Mouse (Mus musculus): ENCODE data around the gene Tmem14a. TPM values are rescaled to one million over a fixed set of nuclear protein-coding genes. Genes with fewer than 3 reads are reported as not detected.
"Not testable (repeated sequence)": the region's sequence is repeated elsewhere in the genome, so short reads cannot be mapped to it uniquely, and the experiment has no call there.

Gene Tmem14a
- polyA plus RNA-seq, 2 experiments from 2014 or later: 3.9 to 5.4 TPM

- ATAC-seq: no peak
These were observed 34.4 kb downstream of the Tmem14a start for GRCm38 (mm10) chr1:21252566-21253302.

- no peak for ATAC-seq
These were observed 34.9 kb downstream of the Tmem14a start for GRCm38 (mm10) chr1:21253303-21253650.

- no peak for ATAC-seq
These were observed 35.5 kb downstream of the Tmem14a start for GRCm38 (mm10) chr1:21253856-21254255.

GRCm38 (mm10) chr1:21255625-21256345, 37.4 kb downstream of the Tmem14a start:
- ATAC-seq: no peak

GRCm38 (mm10) chr1:21256391-21256790, 38.0 kb downstream of the Tmem14a start:
- no peak for ATAC-seq

GRCm38 (mm10) chr1:21256871-21257270, 38.5 kb downstream of the Tmem14a start:
- no peak for ATAC-seq

GRCm38 (mm10) chr1:21259981-21260380, 41.6 kb downstream of the Tmem14a start:
- ATAC-seq: not testable (repeated sequence)

- ATAC-seq: no peak
These were observed 44.0 kb downstream of the Tmem14a start for GRCm38 (mm10) chr1:21262401-21262800.

GRCm38 (mm10) chr1:21263986-21264385, 45.6 kb downstream of the Tmem14a start:
- no peak for ATAC-seq

- ATAC-seq: no peak
These were observed 46.4 kb downstream of the Tmem14a start for GRCm38 (mm10) chr1:21264747-21265146.

- ATAC-seq: no peak
These were observed 48.4 kb downstream of the Tmem14a start for GRCm38 (mm10) chr1:21266766-21267165.

GRCm38 (mm10) chr1:21267466-21267865, 49.1 kb downstream of the Tmem14a start:
- not testable (repeated sequence) for ATAC-seq

GRCm38 (mm10) chr1:21271343-21272055, 53.1 kb downstream of the Tmem14a start:
- peak; percentile 55 for ATAC-seq

GRCm38 (mm10) chr1:21272056-21272431, 53.7 kb downstream of the Tmem14a start:
- ATAC-seq: peak; percentile 5

GRCm38 (mm10) chr1:21273091-21273490, 54.7 kb downstream of the Tmem14a start:
- ATAC-seq: peak; percentile 24

- no peak for ATAC-seq
These were observed 56.2 kb downstream of the Tmem14a start for GRCm38 (mm10) chr1:21274437-21275040.

- not testable (repeated sequence) for ATAC-seq
These were observed 57.0 kb downstream of the Tmem14a start for GRCm38 (mm10) chr1:21275366-21275765.

GRCm38 (mm10) chr1:21276158-21276557, 57.8 kb downstream of the Tmem14a start:
- peak; percentile 30 for ATAC-seq

Other genes starting within 250 kb of the Tmem14a start
- 1 to 10 TPM; 7.9 to 9.5 TPM for gene Tram2, start 139.3 kb upstream of the Tmem14a start, polyA plus RNA-seq (2017; shearing (Covaris generic))
- gene Gsta3, start 22.0 kb downstream of the Tmem14a start, polyA plus RNA-seq (2017; shearing (Covaris generic)): 1 to 10 TPM; 3.3 to 3.8 TPM
- gene Khdc1a, start 131.1 kb downstream of the Tmem14a start, polyA plus RNA-seq (2017; shearing (Covaris generic)): 1 to 10 TPM; 1.9 to 2.1 TPM
- gene Khdc1c, start 149.8 kb downstream of the Tmem14a start, polyA plus RNA-seq (2017; shearing (Covaris generic)): not detected
- gene Khdc1b, start 165.0 kb downstream of the Tmem14a start, polyA plus RNA-seq (2017; shearing (Covaris generic)): under 1 TPM in 1 of 2 experiments, not detected in 1; 0.20 TPM

All from CD4-positive, CD25-positive, alpha-beta regulatory T cell, adult 4 months (primary cell).